Mouse (Mus musculus): ENCODE measurements around the gene Arrb1. TPM values are rescaled to one million over a fixed set of nuclear protein-coding genes. Genes with fewer than 3 reads are reported as not detected.

Gene Arrb1
- polyA plus RNA-seq, 1 experiment from 2014 or later = 6.6 TPM

DNA sequence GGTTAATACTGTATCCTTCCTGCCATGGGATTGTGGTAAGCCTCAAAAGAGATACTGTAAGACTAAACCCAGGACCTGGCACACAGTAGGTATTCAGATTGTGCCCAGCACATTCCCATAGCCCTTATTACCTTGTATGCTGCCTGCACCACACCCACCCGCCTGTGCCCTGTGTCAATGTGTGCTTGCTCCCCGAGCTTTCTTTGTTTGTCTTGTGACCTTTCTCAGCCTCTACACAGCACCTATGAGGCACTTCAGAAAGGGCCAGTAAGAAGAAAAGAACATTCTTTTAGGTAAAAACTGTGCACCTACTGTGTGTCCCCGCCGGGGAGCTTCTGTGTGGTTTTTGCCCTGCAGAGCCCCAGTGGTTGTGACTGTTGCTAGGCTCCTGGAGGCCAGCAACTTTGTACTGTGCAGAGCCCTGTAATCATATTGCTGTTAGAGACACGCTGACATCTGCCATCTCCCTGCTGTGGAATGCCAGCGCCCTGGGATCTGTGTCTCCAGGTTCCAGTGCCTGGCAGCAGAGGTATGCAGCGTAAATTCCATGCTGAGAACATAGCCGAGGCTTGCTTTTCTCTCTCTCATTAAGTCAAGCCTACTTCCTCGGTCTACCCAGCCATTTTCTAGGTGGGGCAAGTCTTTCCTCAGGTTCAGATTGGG is 18.1 kb downstream of the Arrb1 start:
- Histone ChIP-seq H3K27me3 (ENCODE audit: insufficient read depth, low read length) (no peaks in the 10 kb centered on the region), H3K27ac (peak overlapping the region; percentile 76), H3K4me3 (replicated peaks; ENCODE audit: low read depth, low read length) (no peak overlapping the region), H3K36me3 (ENCODE audit: insufficient read depth, low read length) (no peaks in the 10 kb centered on the region), H3K9ac (ENCODE audit: low read depth, low read length) (no peak overlapping the region), H3K9me3 (replicated peaks; ENCODE audit: low read length) (no peaks in the 10 kb centered on the region), H3K4me1 (replicated peaks; ENCODE audit: insufficient read depth, low read length) (peaks cover 17% of the 10 kb centered on the region), H3K4me2 (ENCODE audit: low read length) (peak overlapping the region; percentile 17; the same call in 1 of the 2 replicates)
- ATAC-seq (replicated peaks; ENCODE audit: low FRiP score, low read depth) (peak; percentile 64), DNase-seq (ENCODE audit: low spot score) (peak; percentile 69)
- TF ChIP-seq CTCF (IDR thresholded peaks at IDR 0.05; ENCODE audit: low read depth) = no peak
- 38% methylated on average over 9 of the region's 9 CpGs for WGBS

DNA sequence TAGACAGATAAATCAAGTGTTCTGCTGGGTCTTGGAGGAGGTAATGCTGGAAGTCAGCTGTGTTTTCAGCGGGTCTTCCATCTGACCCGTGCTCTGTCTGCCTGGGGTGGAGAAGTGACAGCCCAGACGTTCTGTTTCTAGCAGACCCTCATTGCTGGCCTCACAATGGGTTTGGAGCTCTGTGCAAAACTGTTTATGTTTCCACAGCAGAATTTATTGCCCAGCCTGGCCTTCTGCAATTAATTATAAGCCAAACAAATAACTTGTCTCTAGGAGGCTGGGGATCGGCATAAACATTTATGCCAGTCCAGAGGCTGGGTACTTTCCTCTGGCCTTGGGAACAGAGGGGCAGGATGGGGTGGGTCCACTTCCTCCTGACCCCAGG is 18.6 kb downstream of the Arrb1 start:
- H3K4me1 ChIP-seq (replicated peaks; ENCODE audit: insufficient read depth, low read length) = peaks cover 17% of the 10 kb centered on the region
- no peak overlapping the region for H3K9ac ChIP-seq (ENCODE audit: low read depth, low read length)
- H3K9me3 ChIP-seq (replicated peaks; ENCODE audit: low read length) = no peaks in the 10 kb centered on the region
- DNase-seq (ENCODE audit: low spot score) (peak; percentile 70), ATAC-seq (replicated peaks; ENCODE audit: low FRiP score, low read depth) (peak; percentile 11; the same call in 1 of the 2 replicates)
- H3K36me3 ChIP-seq (ENCODE audit: insufficient read depth, low read length) = no peaks in the 10 kb centered on the region
- 7% methylated on average over 4 of the region's 4 CpGs for WGBS
- no peaks in the 10 kb centered on the region for H3K27me3 ChIP-seq (ENCODE audit: insufficient read depth, low read length)
- peak overlapping the region; percentile 17; the same call in 1 of the 2 replicates for H3K4me2 ChIP-seq (ENCODE audit: low read length)
- no peak for TF ChIP-seq CTCF (IDR thresholded peaks at IDR 0.05; ENCODE audit: low read depth)
- H3K27ac ChIP-seq = peak overlapping the region; percentile 76
- no peak overlapping the region for H3K4me3 ChIP-seq (replicated peaks; ENCODE audit: low read depth, low read length)

DNA sequence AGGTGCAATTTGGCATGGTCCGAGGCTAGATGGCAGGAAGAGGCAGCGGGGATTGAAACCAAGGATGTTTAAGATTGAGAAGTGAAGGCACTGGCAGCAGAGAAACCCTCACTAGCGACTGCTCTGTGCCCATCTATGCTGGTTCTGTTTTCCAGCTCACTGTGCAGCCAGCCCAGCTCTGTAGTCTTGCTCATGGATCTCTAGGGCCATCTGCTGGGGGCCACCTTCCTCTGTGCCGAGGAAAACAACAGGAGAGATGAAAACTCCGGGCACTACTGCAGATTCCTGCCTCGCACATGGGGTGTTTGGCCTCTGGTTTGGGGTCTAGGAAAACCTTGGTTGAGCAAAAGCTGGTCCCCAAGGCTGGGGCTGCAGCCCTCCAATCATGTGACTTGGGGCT is 20.6 kb downstream of the Arrb1 start:
- ATAC-seq (replicated peaks; ENCODE audit: low FRiP score, low read depth) (0 out of 2 replicates have a peak, but pooled peaks have one; percentile 27), DNase-seq (ENCODE audit: low spot score) (peak; percentile 79)
- H3K36me3 ChIP-seq (ENCODE audit: insufficient read depth, low read length) = no peaks in the 10 kb centered on the region
- H3K9ac ChIP-seq (ENCODE audit: low read depth, low read length) = no peak overlapping the region
- no peak overlapping the region for H3K27ac ChIP-seq
- H3K9me3 ChIP-seq (replicated peaks; ENCODE audit: low read length) = no peaks in the 10 kb centered on the region
- TF ChIP-seq CTCF (IDR thresholded peaks at IDR 0.05; ENCODE audit: low read depth) = peak; percentile 93
- H3K27me3 ChIP-seq (ENCODE audit: insufficient read depth, low read length) = no peaks in the 10 kb centered on the region
- 33% methylated on average over 6 of the region's 6 CpGs for WGBS
- no peak overlapping the region for H3K4me2 ChIP-seq (ENCODE audit: low read length)
- peaks cover 24% of the 10 kb centered on the region for H3K4me1 ChIP-seq (replicated peaks; ENCODE audit: insufficient read depth, low read length)
- H3K4me3 ChIP-seq (replicated peaks; ENCODE audit: low read depth, low read length) = no peak overlapping the region

DNA sequence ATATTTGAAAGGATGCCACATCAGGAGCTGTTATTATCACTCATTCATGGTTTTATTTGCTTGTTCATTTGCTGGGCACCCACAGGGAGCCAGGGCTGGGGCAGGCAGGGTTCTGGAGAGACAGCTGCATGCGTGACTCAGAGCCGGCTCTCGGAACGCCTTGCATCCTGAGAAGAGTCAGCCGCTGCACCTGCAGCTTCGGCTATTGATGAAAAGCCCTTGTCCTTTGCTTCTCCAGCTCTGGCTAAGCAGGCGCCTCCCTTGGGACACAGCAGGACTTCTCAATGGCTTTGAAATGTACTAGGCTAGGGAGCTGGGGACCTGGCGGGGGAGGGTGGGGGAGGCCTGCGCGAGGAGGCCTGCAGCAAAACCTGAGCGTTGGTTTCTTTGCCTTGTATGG is 23.8 kb downstream of the Arrb1 start:
- no peak overlapping the region for H3K9ac ChIP-seq (ENCODE audit: low read depth, low read length)
- no peak overlapping the region for H3K27ac ChIP-seq
- no peak overlapping the region for H3K4me3 ChIP-seq (replicated peaks; ENCODE audit: low read depth, low read length)
- no peak for ATAC-seq (replicated peaks; ENCODE audit: low FRiP score, low read depth)
- H3K36me3 ChIP-seq (ENCODE audit: insufficient read depth, low read length) = no peaks in the 10 kb centered on the region
- DNase-seq (ENCODE audit: low spot score) = no peak
- H3K4me1 ChIP-seq (replicated peaks; ENCODE audit: insufficient read depth, low read length) = peaks cover 25% of the 10 kb centered on the region
- H3K27me3 ChIP-seq (ENCODE audit: insufficient read depth, low read length) = no peaks in the 10 kb centered on the region
- H3K4me2 ChIP-seq (ENCODE audit: low read length) = no peak overlapping the region
- H3K9me3 ChIP-seq (replicated peaks; ENCODE audit: low read length) = no peaks in the 10 kb centered on the region
- no peak for TF ChIP-seq CTCF (IDR thresholded peaks at IDR 0.05; ENCODE audit: low read depth)
- WGBS = 38% methylated on average over 11 of the region's 11 CpGs

DNA sequence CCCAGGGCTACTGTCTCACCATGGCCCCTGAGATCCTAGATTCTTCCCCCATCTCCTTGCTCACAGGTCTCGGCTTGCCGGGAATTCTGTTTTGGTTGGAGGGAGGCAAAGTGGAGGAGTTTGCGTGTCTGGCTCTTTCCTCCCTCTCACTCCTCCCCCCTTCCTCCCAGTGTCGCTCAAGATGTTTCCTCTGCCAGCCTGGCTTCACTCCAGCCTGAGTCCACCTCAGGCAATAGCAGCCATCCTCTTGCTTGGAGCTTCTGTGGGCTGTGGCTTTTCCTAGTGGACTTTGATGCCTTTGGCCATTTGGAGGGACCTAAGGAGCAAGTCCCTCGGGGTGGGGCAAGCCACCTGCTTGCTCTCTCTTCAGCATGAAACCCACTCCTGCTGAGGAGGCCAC is 27.2 kb downstream of the Arrb1 start:
- WGBS = 28% methylated on average over 5 of the region's 5 CpGs
- peak; percentile 57 for DNase-seq (ENCODE audit: low spot score)
- Histone ChIP-seq H3K27me3 (ENCODE audit: insufficient read depth, low read length) (no peaks in the 10 kb centered on the region), H3K4me2 (ENCODE audit: low read length) (no peak overlapping the region), H3K9ac (ENCODE audit: low read depth, low read length) (no peak overlapping the region), H3K36me3 (ENCODE audit: insufficient read depth, low read length) (no peaks in the 10 kb centered on the region), H3K9me3 (replicated peaks; ENCODE audit: low read length) (no peaks in the 10 kb centered on the region), H3K4me1 (replicated peaks; ENCODE audit: insufficient read depth, low read length) (peaks cover 31% of the 10 kb centered on the region), H3K4me3 (replicated peaks; ENCODE audit: low read depth, low read length) (no peak overlapping the region), H3K27ac (0 out of 2 replicates have a peak overlapping the region, but pooled peaks have one; percentile 34)
- TF ChIP-seq CTCF (IDR thresholded peaks at IDR 0.05; ENCODE audit: low read depth) = no peak
- ATAC-seq (replicated peaks; ENCODE audit: low FRiP score, low read depth) = no peak

DNA sequence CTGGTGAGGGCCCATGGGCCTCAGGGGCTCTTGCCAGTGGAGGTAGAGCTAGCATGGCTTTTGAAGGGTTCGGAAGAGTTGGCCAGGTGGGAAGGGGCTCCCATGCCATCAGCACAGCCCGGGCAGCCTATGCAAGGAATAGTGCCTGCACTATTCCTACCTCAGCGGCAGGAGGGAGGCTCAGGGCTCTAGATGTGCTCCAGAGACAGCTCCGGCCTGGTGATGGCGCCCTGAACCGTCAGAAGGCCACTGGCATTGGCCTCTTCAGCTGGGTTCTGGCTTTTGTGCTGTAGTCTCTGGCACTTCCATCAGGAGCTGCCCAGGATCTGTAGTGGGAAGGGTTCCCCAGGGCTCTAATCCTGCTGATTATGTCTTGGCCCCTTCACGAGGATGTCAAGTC is 28.0 kb downstream of the Arrb1 start:
- H3K4me1 ChIP-seq (replicated peaks; ENCODE audit: insufficient read depth, low read length) = peaks cover 31% of the 10 kb centered on the region
- DNase-seq (ENCODE audit: low spot score) (no peak), ATAC-seq (replicated peaks; ENCODE audit: low FRiP score, low read depth) (no peak)
- H3K9me3 ChIP-seq (replicated peaks; ENCODE audit: low read length) = no peaks in the 10 kb centered on the region
- no peak overlapping the region for H3K27ac ChIP-seq
- H3K4me3 ChIP-seq (replicated peaks; ENCODE audit: low read depth, low read length) = no peak overlapping the region
- no peak overlapping the region for H3K4me2 ChIP-seq (ENCODE audit: low read length)
- H3K36me3 ChIP-seq (ENCODE audit: insufficient read depth, low read length) = no peaks in the 10 kb centered on the region
- WGBS = 75% methylated on average over 7 of the region's 7 CpGs
- H3K27me3 ChIP-seq (ENCODE audit: insufficient read depth, low read length) = no peaks in the 10 kb centered on the region
- TF ChIP-seq CTCF (IDR thresholded peaks at IDR 0.05; ENCODE audit: low read depth) = no peak
- H3K9ac ChIP-seq (ENCODE audit: low read depth, low read length) = no peak overlapping the region
